ENCODE assay signal across 30 mouse cellular contexts in the genomic region with DNA sequence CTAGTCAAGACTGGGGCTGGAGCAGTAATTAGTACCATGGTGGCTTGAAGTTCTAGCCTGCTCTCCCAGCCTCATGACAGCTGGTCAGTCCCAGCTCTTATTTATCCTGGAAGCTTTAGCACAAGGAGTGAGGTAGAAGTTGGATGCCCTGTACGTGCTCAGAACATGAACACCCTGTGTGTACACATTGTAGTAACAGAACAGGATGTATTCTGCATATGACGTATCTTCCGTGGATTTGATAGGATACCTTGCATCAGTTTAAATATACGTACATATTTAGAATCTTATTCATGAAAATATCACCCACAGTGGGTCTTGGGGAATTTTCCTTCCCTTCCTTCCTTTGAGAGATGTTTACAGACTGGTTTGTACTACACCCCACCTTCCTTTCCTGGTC.
"Had no signal": no experiment of that assay in that cellular context is flagged by ENCODE, and none has a peak within 500 bp of the region (broad histone marks: within the 10 kb centered on the region; RNA-seq: fewer than 3 reads in every experiment).

No protein-coding gene starts in this region.

- H3K4me3 ChIP-seq: heart, adult 2 months; heart, embryonic 10.5 days; heart, embryonic 12.5 days; hindbrain, embryonic 10.5 days; hindbrain, embryonic 12.5 days; hindbrain, embryonic 13.5 days; hindbrain, embryonic 15.5 days; intestine, embryonic 15.5 days; kidney, embryonic 15.5 days; layer of hippocampus, adult 2 months had no signal

- H3K9me3 ChIP-seq: heart, embryonic 10.5 days; heart, embryonic 12.5 days; heart, embryonic 13.5 days; heart, embryonic 15.5 days; hindbrain, embryonic 10.5 days; hindbrain, embryonic 12.5 days; hindbrain, embryonic 13.5 days; hindbrain, embryonic 15.5 days; intestine, embryonic 15.5 days; kidney, embryonic 15.5 days had no signal

- H3K36me3 ChIP-seq: heart, embryonic 10.5 days; heart, embryonic 12.5 days; heart, embryonic 13.5 days; heart, embryonic 15.5 days; hindbrain, embryonic 10.5 days; hindbrain, embryonic 12.5 days; hindbrain, embryonic 13.5 days; hindbrain, embryonic 15.5 days; intestine, embryonic 15.5 days; kidney, embryonic 15.5 days had no signal

- H3K27me3 ChIP-seq: heart, embryonic 12.5 days; heart, embryonic 13.5 days; hindbrain, embryonic 12.5 days; hindbrain, embryonic 13.5 days; hindbrain, embryonic 15.5 days; intestine, embryonic 15.5 days; kidney, embryonic 15.5 days had no signal

- H3K4me2 ChIP-seq: hindbrain, embryonic 12.5 days; hindbrain, embryonic 13.5 days; hindbrain, embryonic 14.5 days; hindbrain, embryonic 15.5 days; intestine, embryonic 15.5 days; kidney, embryonic 15.5 days had no signal

- ATAC-seq: hindbrain, embryonic 16.5 days; hindbrain, postnatal 0 days; inflammation-experienced regulatory T-cells, adult 6 months; intestine, embryonic 15.5 days; intestine, embryonic 16.5 days; intestine, postnatal 0 days had no signal

- H3K27ac ChIP-seq: heart, adult 2 months; heart, embryonic 15.5 days; hindbrain, embryonic 10.5 days; hindbrain, embryonic 12.5 days; hindbrain, embryonic 13.5 days; hindbrain, embryonic 14.5 days; hindbrain, embryonic 15.5 days; hindbrain, postnatal 0 days; intestine, embryonic 15.5 days; kidney, embryonic 15.5 days; kidney, postnatal 0 days; layer of hippocampus, adult 2 months had no signal

- DNase-seq: kidney, adult 11 months; kidney, adult 18-20 months; kidney, adult 2 months; kidney, adult 8-10 months; kidney, adult 9 months; kidney, postnatal 10 days; kidney, postnatal 14 days; kidney, postnatal 25 days; kidney, postnatal 36 days; kidney, postnatal 4 days; layer of hippocampus, adult 9-11 months had no signal

- H3K9ac ChIP-seq: heart, embryonic 12.5 days; heart, embryonic 13.5 days; heart, embryonic 15.5 days; hindbrain, embryonic 12.5 days; hindbrain, embryonic 13.5 days; hindbrain, embryonic 14.5 days; hindbrain, embryonic 15.5 days; intestine, embryonic 15.5 days; kidney, embryonic 15.5 days had no signal

- H3K4me1 ChIP-seq: hindbrain, embryonic 10.5 days; hindbrain, embryonic 12.5 days; hindbrain, embryonic 13.5 days; hindbrain, embryonic 15.5 days; intestine, embryonic 15.5 days had no signal
